Mouse (Mus musculus) small intestine, adult 10 weeks (tissue): ENCODE results near the gene Stk32c. TPM values are rescaled to one million over a fixed set of nuclear protein-coding genes. Genes with fewer than 3 reads are reported as not detected.

Source experiments
- polyA plus RNA-seq: library from polyadenylated mRNA; stranded (reverse); fragments of 350-450 nt; fragmentation: Illumina TruSeq; extraction: RNeasy Lipid Tissue Mini Kit (QIAGEN cat#74804); gene quantifications from one replicate; pipeline ENCODE4 v1.2.3, GENCODE M21; 2014; ENCODE audit warnings: low replicate concordance

Gene Stk32c
- polyA plus RNA-seq, result not detected

GRCm38 (mm10) chr7:139212754-139213745 lies at the start of gene Stk32c, which contains the start of gene Lrrc27:
Gene Stk32c (minus strand): TSS chr7:139213307.
Gene Lrrc27 (plus strand): TSS chr7:139212988.

GRCm38 (mm10) chr7:139247881-139248614 lies 34.9 kb upstream of the Stk32c start, which contains the start of gene Pwwp2b:
Gene Pwwp2b (plus strand): TSS chr7:139248482.

GRCm38 (mm10) chr7:139085629-139086194 lies 127.4 kb downstream of the Stk32c start, which contains the start of gene Dpysl4:
Gene Dpysl4 (plus strand): TSS chr7:139086001.

Other genes with a start within 250 kb of the Stk32c start
- gene Dpysl4, start 127.3 kb downstream of the Stk32c start, polyA plus RNA-seq, result not detected
- not detected for gene Lrrc27, start 319 bp downstream of the Stk32c start, polyA plus RNA-seq
- 0.59 TPM for gene Pwwp2b, start 35.2 kb upstream of the Stk32c start, polyA plus RNA-seq
- 27.8 TPM for gene Inpp5a, start 175.8 kb upstream of the Stk32c start, polyA plus RNA-seq